Mouse (Mus musculus) megakaryocyte, embryonic 14.5 days (primary cell): ENCODE data around the gene Dip2b.

Experiments
- FLI1 ChIP-seq: IDR thresholded peaks from 2 replicates; pipeline ENCODE4 v1.6.1; 2012; ENCODE audit warnings: low read length, inconsistent platforms, mixed read lengths
- GATA1 ChIP-seq: IDR thresholded peaks from 3 replicates; pipeline ENCODE4 v1.6.1; 2012; ENCODE audit warnings: mixed read lengths, low read length, inconsistent platforms, borderline replicate concordance

- TF ChIP-seq FLI1 (no peak), GATA1 (no peak)
These were observed 43.1 kb downstream of the Dip2b start for GRCm38 (mm10) chr15:100081478-100081998.
